Mouse (Mus musculus) limb, embryonic 13.5 days (tissue): ENCODE results near the gene Zpbp. TPM values are rescaled to one million over a fixed set of nuclear protein-coding genes. Genes with fewer than 3 reads are reported as not detected.

Experiments used
- ATAC-seq: fragments of 200-750 bp; cut with Nextera tagmentation; 2 replicates; pipeline ENCODE4 v1.8.0; 2017; ENCODE audit warnings: low read depth, moderate number of reproducible peaks, moderate TSS enrichment; ENCODE audit not compliant: low FRiP score
- H3K27ac ChIP-seq: fragments of 300-500 bp; sonication (generic); 2 replicates; pipeline ENCODE4 v1.5.1; 2015; ENCODE audit warnings: inconsistent platforms, mild to moderate bottlenecking, moderate library complexity
- H3K27me3 ChIP-seq: fragments of 300-500 bp; sonication (generic); 2 replicates; pipeline ENCODE4 v1.6.1; 2015; ENCODE audit warnings: mild to moderate bottlenecking, inconsistent platforms
- H3K36me3 ChIP-seq: fragments of 300-500 bp; sonication (generic); 2 replicates; pipeline ENCODE4 v1.6.1; 2015; ENCODE audit warnings: inconsistent platforms, mild to moderate bottlenecking, moderate library complexity
- H3K4me1 ChIP-seq: fragments of 300-500 bp; sonication (generic); 2 replicates; pipeline ENCODE4 v1.6.1; 2015; ENCODE audit warnings: inconsistent platforms
- H3K4me2 ChIP-seq: fragments of 300-500 bp; sonication (generic); replicated peaks from 2 replicates; pipeline ENCODE4 v1.6.1; 2015; ENCODE audit warnings: inconsistent platforms, mild to moderate bottlenecking, moderate library complexity
- H3K4me3 ChIP-seq: fragments of 300-500 bp; sonication (generic); 2 replicates; pipeline ENCODE4 v1.5.1; 2015; ENCODE audit warnings: moderate library complexity, mild to moderate bottlenecking, inconsistent platforms
- H3K9ac ChIP-seq: fragments of 300-500 bp; sonication (generic); 2 replicates; pipeline ENCODE4 v1.6.1; 2015; ENCODE audit warnings: mild to moderate bottlenecking, inconsistent platforms
- H3K9me3 ChIP-seq: fragments of 300-500 bp; sonication (generic); 2 replicates; pipeline ENCODE4 v1.6.1; 2016; ENCODE audit warnings: inconsistent platforms
- WGBS: fragments of 180-500 bp; shearing (Covaris S2); methylation state at CpG from one replicate; pipeline ENCODE4 v1.1.7; 2015; 5-methylcytosine and 5-hydroxymethylcytosine counted together
- polyA plus RNA-seq: library from polyadenylated mRNA; unstranded; fragments of >200 nt; fragmentation: Nextera tagmentation; extraction: Ambion mirVana; gene quantifications from 2 replicates; pipeline ENCODE4 v1.2.1, GENCODE M21; 2015

Zpbp gene
- polyA plus RNA-seq, 1 experiment from 2014 or later = 0.90 TPM

GRCm38 (mm10) chr11:11393164-11393563, 69.0 kb downstream of the Zpbp start:
- 88% methylated on average over 10 of the region's 10 CpGs for WGBS
- Histone ChIP-seq H3K27ac (no peak overlapping the region), H3K4me3 (no peak overlapping the region), H3K27me3 (no peaks in the 10 kb centered on the region), H3K9ac (no peak overlapping the region), H3K4me1 (no peaks in the 10 kb centered on the region), H3K9me3 (peaks cover 7% of the 10 kb centered on the region), H3K36me3 (no peaks in the 10 kb centered on the region), H3K4me2 (no peak overlapping the region)
- no peak for ATAC-seq

GRCm38 (mm10) chr11:11371305-11371704, 90.9 kb downstream of the Zpbp start:
- Histone ChIP-seq H3K9me3 (no peaks in the 10 kb centered on the region), H3K9ac (no peak overlapping the region), H3K27me3 (no peaks in the 10 kb centered on the region), H3K4me3 (no peak overlapping the region), H3K4me2 (no peak overlapping the region), H3K4me1 (no peaks in the 10 kb centered on the region), H3K27ac (no peak overlapping the region), H3K36me3 (no peaks in the 10 kb centered on the region)
- no peak for ATAC-seq
- 87% methylated on average over 5 of the region's 5 CpGs for WGBS

- Histone ChIP-seq H3K36me3 (no peaks in the 10 kb centered on the region), H3K4me1 (no peaks in the 10 kb centered on the region), H3K9me3 (no peaks in the 10 kb centered on the region), H3K27ac (no peak overlapping the region), H3K9ac (no peak overlapping the region), H3K4me2 (no peak overlapping the region), H3K4me3 (no peak overlapping the region), H3K27me3 (no peaks in the 10 kb centered on the region)
- WGBS = 77% methylated on average over 3 of the region's 3 CpGs
- ATAC-seq = no peak
These were observed 178.7 kb downstream of the Zpbp start for GRCm38 (mm10) chr11:11283512-11283911.

DNA sequence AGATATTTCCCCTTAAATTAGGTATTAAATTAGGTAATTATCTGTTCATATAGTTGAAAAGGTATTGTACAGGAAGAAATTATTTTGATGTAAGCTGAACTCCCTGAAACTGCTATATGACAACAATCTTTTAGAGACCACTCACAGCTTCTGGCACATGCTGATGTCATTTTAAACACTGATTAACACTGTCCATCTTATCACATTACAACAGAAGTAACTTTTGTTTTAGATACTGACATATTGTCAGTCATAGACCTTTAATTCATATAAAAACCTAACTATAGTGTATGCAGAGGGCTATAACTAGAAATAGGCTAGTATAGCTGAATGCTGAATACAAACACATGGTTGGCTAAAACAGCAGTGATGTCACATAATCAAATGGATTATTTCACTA, 182.1 kb downstream of the Zpbp start:
- Histone ChIP-seq H3K4me3 (no peak overlapping the region), H3K9me3 (no peaks in the 10 kb centered on the region), H3K27ac (no peak overlapping the region), H3K9ac (no peak overlapping the region), H3K36me3 (no peaks in the 10 kb centered on the region), H3K4me2 (no peak overlapping the region), H3K27me3 (no peaks in the 10 kb centered on the region), H3K4me1 (no peaks in the 10 kb centered on the region)
- no peak for ATAC-seq

DNA sequence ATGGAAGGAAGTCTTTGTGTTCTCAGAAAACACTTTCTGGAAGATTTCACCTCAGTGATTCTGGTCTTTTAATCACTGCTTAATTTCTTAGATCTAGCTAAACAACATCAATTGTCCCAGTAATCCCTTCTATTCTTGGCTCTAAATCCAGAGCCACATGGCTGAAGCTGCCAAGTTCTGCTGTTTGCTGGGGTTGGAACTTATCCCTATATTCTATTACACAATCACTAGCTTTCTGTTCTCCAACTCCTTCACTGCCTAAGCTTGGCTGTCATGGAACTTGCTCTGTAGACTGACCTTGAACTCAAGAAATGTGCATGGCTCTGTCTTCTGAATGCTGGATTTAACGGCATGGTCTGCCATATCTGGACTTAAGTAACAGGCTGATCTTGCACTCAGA, 204.9 kb downstream of the Zpbp start:
- no peaks in the 10 kb centered on the region for H3K27me3 ChIP-seq
- H3K4me1 ChIP-seq = no peaks in the 10 kb centered on the region
- H3K4me2 ChIP-seq = no peak overlapping the region
- no peaks in the 10 kb centered on the region for H3K36me3 ChIP-seq
- H3K9me3 ChIP-seq = no peaks in the 10 kb centered on the region
- no peak overlapping the region for H3K27ac ChIP-seq
- no peak for ATAC-seq
- no peak overlapping the region for H3K9ac ChIP-seq
- WGBS = 87% methylated on average over 1 of the region's 1 CpGs
- no peak overlapping the region for H3K4me3 ChIP-seq

- H3K4me3 ChIP-seq = no peak overlapping the region
- no peak overlapping the region for H3K4me2 ChIP-seq
- H3K9me3 ChIP-seq = no peaks in the 10 kb centered on the region
- H3K9ac ChIP-seq = no peak overlapping the region
- ATAC-seq = no peak
- no peak overlapping the region for H3K27ac ChIP-seq
- no peaks in the 10 kb centered on the region for H3K4me1 ChIP-seq
- WGBS = 55% methylated on average over 6 of the region's 6 CpGs
- H3K27me3 ChIP-seq = no peaks in the 10 kb centered on the region
- no peaks in the 10 kb centered on the region for H3K36me3 ChIP-seq
These were observed 219.4 kb downstream of the Zpbp start for GRCm38 (mm10) chr11:11242694-11243377.

GRCm38 (mm10) chr11:11239346-11239745, 222.9 kb downstream of the Zpbp start:
- no peak for ATAC-seq

More at GRCm38 (mm10) chr11:11239346-11239745, 222.9 kb downstream of the Zpbp start:
- Histone ChIP-seq H3K4me2 (no peak overlapping the region), H3K9ac (no peak overlapping the region), H3K27ac (no peak overlapping the region), H3K4me1 (no peaks in the 10 kb centered on the region), H3K9me3 (no peaks in the 10 kb centered on the region), H3K36me3 (no peaks in the 10 kb centered on the region), H3K4me3 (no peak overlapping the region), H3K27me3 (no peaks in the 10 kb centered on the region)
- 74% methylated on average over 1 of the region's 1 CpGs for WGBS

Other genes starting within 250 kb of the Zpbp start
- 0.61 and 0.83 TPM in 2 replicates for gene Spata48, start 314 bp downstream of the Zpbp start, polyA plus RNA-seq
- gene 4930512M02Rik, start 165.4 kb upstream of the Zpbp start, polyA plus RNA-seq = not detected in 2 replicates
- 1.4 and 1.5 TPM in 2 replicates for gene Ikzf1, start 222.6 kb upstream of the Zpbp start, polyA plus RNA-seq